Mouse (Mus musculus): ENCODE results near the gene Plin4.

Gene Plin4

GRCm38 (mm10) chr17:56109219-56110051 lies at the start of gene Plin4:
TSS of gene Plin4 (minus strand) at chr17:56109803.
- no peak for DNase-seq (ENCODE audit: extremely low read depth, low read depth, low spot score)

DNA sequence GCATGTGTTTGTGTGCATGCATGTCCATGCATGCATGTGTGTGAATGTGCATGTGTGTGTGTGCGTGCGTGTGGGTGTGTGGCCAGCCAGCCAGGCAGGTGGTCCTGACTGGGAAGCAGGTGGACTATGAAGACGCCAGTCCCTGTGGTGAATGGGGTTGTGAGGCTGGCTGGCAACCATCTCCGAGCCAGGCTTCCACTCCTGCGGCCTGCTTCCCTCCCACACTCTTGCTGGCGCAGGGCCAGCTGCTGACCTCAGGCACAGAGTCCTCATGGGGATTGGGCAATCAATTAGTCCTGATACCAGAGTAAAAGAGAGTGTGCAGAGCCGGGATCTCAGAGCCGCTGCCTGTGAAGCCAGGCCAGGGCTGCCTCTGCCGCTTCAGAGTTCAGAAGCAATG lies 44.0 kb upstream of the Plin4 start:
- DNase-seq (ENCODE audit: extremely low read depth, low read depth, low spot score): peak; percentile 34

- DNase-seq (ENCODE audit: extremely low read depth, low read depth, low spot score): no peak
Measured at GRCm38 (mm10) chr17:56149897-56150296, 40.3 kb upstream of the Plin4 start.

- DNase-seq (ENCODE audit: extremely low read depth, low read depth, low spot score): no peak
Measured at GRCm38 (mm10) chr17:56148790-56149618, 39.4 kb upstream of the Plin4 start.

DNA sequence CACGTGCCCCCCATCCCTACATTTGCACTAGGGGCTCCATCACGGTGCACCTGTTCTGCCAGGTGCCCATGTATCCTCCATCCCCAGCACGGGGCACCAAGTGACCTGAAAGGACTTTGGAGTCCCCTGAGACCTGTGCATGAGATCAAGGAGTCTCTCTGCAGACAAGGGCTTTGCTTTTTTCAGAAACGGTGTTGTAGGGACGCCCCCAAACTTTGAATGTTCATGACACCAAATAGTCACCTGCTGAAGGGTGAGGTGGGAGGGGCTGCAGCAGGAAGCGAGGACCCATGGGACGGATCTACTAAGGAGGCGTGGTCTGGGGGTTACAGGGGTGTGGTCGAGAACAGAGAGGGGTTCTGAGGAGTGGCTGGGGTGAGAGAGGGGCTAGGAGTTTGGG lies 38.7 kb upstream of the Plin4 start:
- DNase-seq (ENCODE audit: extremely low read depth, low read depth, low spot score): no peak

DNA sequence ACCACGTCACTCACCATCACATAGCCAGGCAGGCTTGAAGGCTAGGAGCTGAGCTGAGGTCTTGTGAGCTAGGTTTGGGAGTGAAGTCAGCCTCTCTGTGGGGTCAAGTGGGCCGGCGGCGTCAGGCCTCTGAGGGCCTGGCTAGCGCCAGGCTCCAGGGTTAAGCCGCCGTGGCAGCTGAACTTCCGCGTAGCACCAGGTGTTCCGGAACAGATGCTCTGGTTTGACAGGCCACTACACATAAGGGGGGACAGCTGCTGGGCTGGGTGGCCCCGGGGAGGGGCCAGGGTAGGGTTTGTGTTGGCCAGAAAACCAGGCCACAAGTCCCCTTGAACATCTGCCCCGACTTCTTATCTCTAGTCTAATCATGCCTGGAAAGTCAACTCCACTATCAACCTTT lies 37.8 kb upstream of the Plin4 start:
- no peak for DNase-seq (ENCODE audit: extremely low read depth, low read depth, low spot score)

DNA sequence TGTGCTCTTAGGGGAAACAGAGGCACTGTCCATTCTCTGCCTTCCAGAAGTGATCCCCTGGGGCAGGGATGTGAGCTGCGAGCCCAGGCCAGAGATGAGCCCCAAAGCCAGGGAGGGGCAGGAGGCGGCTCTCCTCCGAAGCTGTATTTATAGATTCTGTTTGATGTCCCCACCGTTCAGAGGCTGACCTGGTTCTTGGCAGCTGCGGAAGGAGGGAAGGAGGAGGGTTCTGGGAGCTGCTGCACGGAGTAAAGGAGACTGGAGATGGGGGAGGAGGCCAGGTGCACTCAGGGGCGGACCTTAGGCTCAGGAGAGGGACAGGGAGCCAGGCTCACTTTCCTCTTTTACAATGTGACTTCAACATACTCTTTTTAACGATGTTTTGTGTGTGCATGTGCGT lies 36.5 kb upstream of the Plin4 start:
- no peak for DNase-seq (ENCODE audit: extremely low read depth, low read depth, low spot score)

DNA sequence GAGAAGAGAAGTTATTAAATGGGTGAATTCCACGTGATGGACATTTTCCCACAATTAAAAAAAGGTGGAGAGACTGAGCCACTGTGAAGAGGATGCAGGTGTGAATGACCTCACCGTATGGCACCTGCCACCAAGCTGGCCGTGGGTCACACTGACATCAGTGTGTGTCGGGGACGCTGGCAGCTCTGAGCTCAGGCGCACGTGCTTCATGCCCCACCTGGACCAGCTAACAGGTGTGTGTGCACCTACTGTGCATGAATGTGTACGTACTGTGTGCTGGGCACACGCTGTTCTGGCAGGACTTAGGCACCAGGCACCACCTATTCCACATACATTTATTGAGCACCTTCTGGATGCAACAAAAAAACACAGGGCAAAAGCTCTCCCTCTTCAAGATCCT lies 34.9 kb upstream of the Plin4 start:
- no peak for DNase-seq (ENCODE audit: extremely low read depth, low read depth, low spot score)

GRCm38 (mm10) chr17:56141702-56142605 lies 32.4 kb upstream of the Plin4 start:
- DNase-seq (ENCODE audit: extremely low read depth, low read depth, low spot score): no peak

DNA sequence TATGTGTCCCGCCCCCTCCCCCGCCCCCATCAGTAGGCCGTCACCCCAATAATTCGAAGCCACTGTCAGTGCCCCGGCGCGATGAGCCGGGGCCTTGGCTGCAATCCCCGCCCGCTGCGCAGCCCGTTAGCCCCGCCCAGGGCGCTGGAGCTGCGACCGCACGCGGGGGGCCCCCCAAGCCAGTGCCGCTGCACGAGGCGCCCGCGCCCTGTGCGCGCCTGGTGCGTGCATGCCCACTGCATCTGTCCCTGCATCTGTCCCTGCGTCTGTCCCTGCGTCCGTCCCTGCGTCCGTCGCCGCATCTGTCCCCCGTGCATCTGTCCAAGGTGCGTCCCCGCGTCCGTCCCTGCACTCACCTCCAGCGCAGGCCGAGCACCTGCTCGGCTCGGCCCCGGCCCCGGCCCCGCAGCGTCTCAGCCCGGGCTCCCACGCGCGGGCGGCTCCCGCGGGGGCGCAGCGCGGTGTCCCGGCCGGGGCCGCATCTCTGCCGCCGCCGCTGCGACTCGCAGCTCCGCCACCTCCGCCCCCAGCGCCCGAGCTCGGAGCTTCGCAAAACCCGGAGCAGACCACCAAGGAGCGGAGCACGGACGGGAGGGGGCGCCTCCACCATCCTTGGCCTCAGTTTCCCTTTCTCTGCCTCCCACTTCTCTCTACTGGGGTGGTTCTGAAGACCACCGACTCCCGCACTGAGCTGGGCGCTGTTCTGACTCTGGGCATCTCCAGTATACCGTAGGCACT lies 30.4 kb upstream of the Plin4 start, which contains the start of gene Sema6b:
Sema6b (minus strand) TSS at position 486 of the 738 bp plus-strand sequence.
- no peak for DNase-seq (ENCODE audit: extremely low read depth, low read depth, low spot score)

DNA sequence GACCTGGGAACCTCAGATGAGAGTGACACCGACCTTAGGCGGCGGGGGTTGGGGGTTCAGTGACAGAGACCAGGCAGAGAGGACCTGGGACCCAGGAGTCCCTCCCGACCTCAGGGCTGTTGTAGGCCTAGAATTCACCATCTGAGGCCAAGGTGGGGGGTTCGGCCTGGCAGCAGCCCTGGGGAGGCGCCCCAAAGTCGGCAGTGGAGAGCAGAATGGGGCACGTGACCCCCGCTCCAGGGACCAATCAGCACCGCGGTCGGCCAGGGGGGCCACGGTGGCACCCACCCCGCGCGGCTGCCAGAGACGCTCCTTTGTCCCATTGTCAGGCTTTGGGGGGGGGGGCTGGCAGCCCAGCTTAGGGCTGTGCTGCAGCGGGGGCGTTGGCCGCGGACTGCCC lies 29.8 kb upstream of the Plin4 start:
- DNase-seq (ENCODE audit: extremely low read depth, low read depth, low spot score): no peak

DNA sequence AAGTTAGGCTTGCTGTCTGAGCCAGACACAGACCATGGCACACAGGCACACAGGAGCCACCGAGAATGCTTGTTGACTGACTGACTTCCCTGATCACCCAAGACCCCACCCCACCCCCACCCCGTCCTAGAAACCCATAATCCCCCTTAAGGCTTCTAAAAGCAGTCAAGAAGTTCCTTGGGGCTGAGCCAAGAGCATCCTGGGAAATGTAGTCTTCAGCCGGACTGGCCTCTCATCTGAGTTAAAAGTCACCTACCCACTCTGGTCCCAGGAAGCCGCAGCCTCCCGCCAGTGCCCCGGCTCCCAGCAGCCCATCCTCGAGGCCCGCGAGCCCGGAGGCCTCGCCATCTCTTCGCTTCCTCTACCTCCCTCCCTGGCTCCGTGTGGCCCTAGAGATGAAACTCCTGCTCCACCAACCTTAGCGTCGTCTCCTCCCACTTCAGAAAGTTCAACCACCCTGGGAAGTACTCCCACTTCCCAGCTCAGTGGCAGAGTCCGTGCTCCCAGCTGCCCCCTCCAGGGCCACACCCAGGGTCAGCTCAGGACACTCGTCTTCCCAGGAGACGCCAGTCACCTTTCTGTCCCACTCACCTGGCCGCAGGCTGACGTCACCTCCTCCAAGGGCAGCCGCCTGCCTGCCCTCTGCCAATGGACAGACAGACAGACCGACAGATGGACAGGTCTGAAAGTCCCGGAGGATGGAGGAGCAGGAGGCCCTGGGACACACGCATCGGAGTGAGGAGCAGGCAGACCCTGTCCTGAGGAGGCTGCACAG lies 28.4 kb upstream of the Plin4 start:
- DNase-seq (ENCODE audit: extremely low read depth, low read depth, low spot score): no peak

GRCm38 (mm10) chr17:56136558-56136957 lies 27.0 kb upstream of the Plin4 start:
- no peak for DNase-seq (ENCODE audit: extremely low read depth, low read depth, low spot score)

- no peak for DNase-seq (ENCODE audit: extremely low read depth, low read depth, low spot score)
Measured at GRCm38 (mm10) chr17:56134463-56134971, 24.9 kb upstream of the Plin4 start.

GRCm38 (mm10) chr17:56133457-56134363 lies 24.1 kb upstream of the Plin4 start:
- DNase-seq (ENCODE audit: extremely low read depth, low read depth, low spot score): no peak

DNA sequence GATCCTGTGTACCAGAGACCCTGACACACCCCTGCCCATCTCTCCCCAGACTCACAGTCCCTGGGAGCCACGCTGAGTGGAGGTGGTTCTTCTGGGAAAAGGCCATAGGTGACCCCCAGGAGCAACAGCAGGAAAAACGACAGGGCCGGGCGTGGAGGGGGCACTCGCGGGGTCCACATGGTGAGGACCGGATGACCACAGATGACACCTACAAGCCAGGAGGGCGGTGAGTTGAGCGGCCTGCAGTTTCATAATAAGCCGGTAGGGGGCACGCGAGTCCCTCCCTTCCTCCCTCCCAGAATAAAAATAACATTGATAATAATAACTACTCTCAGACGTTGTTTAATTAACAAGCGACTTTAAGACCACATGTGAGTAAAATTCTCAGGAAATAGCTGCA lies 23.1 kb upstream of the Plin4 start:
- DNase-seq (ENCODE audit: extremely low read depth, low read depth, low spot score): no peak

GRCm38 (mm10) chr17:56131814-56132213 lies 22.2 kb upstream of the Plin4 start:
- DNase-seq (ENCODE audit: extremely low read depth, low read depth, low spot score): no peak

GRCm38 (mm10) chr17:56131136-56131535 lies 21.5 kb upstream of the Plin4 start:
- no peak for DNase-seq (ENCODE audit: extremely low read depth, low read depth, low spot score)

Data from fat pad, adult 2 months (tissue).